Mouse (Mus musculus): ENCODE measurements around the gene Spns3.
"Not testable (repeated sequence)": the region's sequence is repeated elsewhere in the genome, so short reads cannot be mapped to it uniquely, and the experiment has no call there.

Gene Spns3

GRCm38 (mm10) chr11:72569671-72570318, 19.5 kb upstream of the Spns3 start:
- no peak for DNase-seq (ENCODE audit: low read depth, low spot score)
- Histone ChIP-seq H3K27me3 (ENCODE audit: control insufficient read depth, insufficient read depth, low read length, poor library complexity, severe bottlenecking) (no peaks in the 10 kb centered on the region), H3K36me3 (ENCODE audit: control insufficient read depth, insufficient read depth, low read length, poor library complexity, severe bottlenecking) (no peaks in the 10 kb centered on the region)

GRCm38 (mm10) chr11:72569051-72569450, 18.7 kb upstream of the Spns3 start:
- Histone ChIP-seq H3K27me3 (ENCODE audit: control insufficient read depth, insufficient read depth, low read length, poor library complexity, severe bottlenecking) (no peaks in the 10 kb centered on the region), H3K36me3 (ENCODE audit: control insufficient read depth, insufficient read depth, low read length, poor library complexity, severe bottlenecking) (no peaks in the 10 kb centered on the region)
- no peak for DNase-seq (ENCODE audit: low read depth, low spot score)

- Histone ChIP-seq H3K36me3 (ENCODE audit: control insufficient read depth, insufficient read depth, low read length, poor library complexity, severe bottlenecking) (no peaks in the 10 kb centered on the region), H3K27me3 (ENCODE audit: control insufficient read depth, insufficient read depth, low read length, poor library complexity, severe bottlenecking) (no peaks in the 10 kb centered on the region)
- DNase-seq (ENCODE audit: low read depth, low spot score), result no peak
Observed at GRCm38 (mm10) chr11:72566816-72567338, 16.6 kb upstream of the Spns3 start.

- no peak for DNase-seq (ENCODE audit: low read depth, low spot score)
- Histone ChIP-seq H3K36me3 (ENCODE audit: control insufficient read depth, insufficient read depth, low read length, poor library complexity, severe bottlenecking) (no peaks in the 10 kb centered on the region), H3K27me3 (ENCODE audit: control insufficient read depth, insufficient read depth, low read length, poor library complexity, severe bottlenecking) (no peaks in the 10 kb centered on the region)
Observed at GRCm38 (mm10) chr11:72566304-72566703, 16.0 kb upstream of the Spns3 start.

- DNase-seq (ENCODE audit: low read depth, low spot score), result peak; percentile 80
Observed at GRCm38 (mm10) chr11:72564232-72564807, 14.0 kb upstream of the Spns3 start.

GRCm38 (mm10) chr11:72560661-72561060, 10.4 kb upstream of the Spns3 start:
- Histone ChIP-seq H3K36me3 (ENCODE audit: control insufficient read depth, insufficient read depth, low read length, poor library complexity, severe bottlenecking) (no peaks in the 10 kb centered on the region), H3K27me3 (ENCODE audit: control insufficient read depth, insufficient read depth, low read length, poor library complexity, severe bottlenecking) (no peaks in the 10 kb centered on the region)
- peak; percentile 67 for DNase-seq (ENCODE audit: low read depth, low spot score)

More at GRCm38 (mm10) chr11:72564232-72564807, 14.0 kb upstream of the Spns3 start:
- H3K27me3 ChIP-seq (ENCODE audit: control insufficient read depth, insufficient read depth, low read length, poor library complexity, severe bottlenecking), result no peaks in the 10 kb centered on the region
- H3K36me3 ChIP-seq (ENCODE audit: control insufficient read depth, insufficient read depth, low read length, poor library complexity, severe bottlenecking), result no peaks in the 10 kb centered on the region

- Histone ChIP-seq H3K27me3 (ENCODE audit: control insufficient read depth, insufficient read depth, low read length, poor library complexity, severe bottlenecking) (no peaks in the 10 kb centered on the region), H3K36me3 (ENCODE audit: control insufficient read depth, insufficient read depth, low read length, poor library complexity, severe bottlenecking) (no peaks in the 10 kb centered on the region)
- no peak for DNase-seq (ENCODE audit: low read depth, low spot score)
Observed at GRCm38 (mm10) chr11:72558155-72558554, 7.8 kb upstream of the Spns3 start.

GRCm38 (mm10) chr11:72556953-72557352, 6.6 kb upstream of the Spns3 start:
- H3K36me3 ChIP-seq (ENCODE audit: control insufficient read depth, insufficient read depth, low read length, poor library complexity, severe bottlenecking), result no peaks in the 10 kb centered on the region
- H3K27me3 ChIP-seq (ENCODE audit: control insufficient read depth, insufficient read depth, low read length, poor library complexity, severe bottlenecking), result no peaks in the 10 kb centered on the region
- DNase-seq (ENCODE audit: low read depth, low spot score), result no peak

- DNase-seq (ENCODE audit: low read depth, low spot score), result no peak
- no peaks in the 10 kb centered on the region for H3K36me3 ChIP-seq (ENCODE audit: control insufficient read depth, insufficient read depth, low read length, poor library complexity, severe bottlenecking)
Observed at GRCm38 (mm10) chr11:72556470-72556869, 6.2 kb upstream of the Spns3 start.

GRCm38 (mm10) chr11:72551531-72552105, 1.3 kb upstream of the Spns3 start:
- no peaks in the 10 kb centered on the region for H3K36me3 ChIP-seq (ENCODE audit: control insufficient read depth, insufficient read depth, low read length, poor library complexity, severe bottlenecking)
- no peak for DNase-seq (ENCODE audit: low read depth, low spot score)
- no peaks in the 10 kb centered on the region for H3K27me3 ChIP-seq (ENCODE audit: control insufficient read depth, insufficient read depth, low read length, poor library complexity, severe bottlenecking)

More at GRCm38 (mm10) chr11:72556470-72556869, 6.2 kb upstream of the Spns3 start:
- no peaks in the 10 kb centered on the region for H3K27me3 ChIP-seq (ENCODE audit: control insufficient read depth, insufficient read depth, low read length, poor library complexity, severe bottlenecking)

- no peaks in the 10 kb centered on the region for H3K27me3 ChIP-seq (ENCODE audit: control insufficient read depth, insufficient read depth, low read length, poor library complexity, severe bottlenecking)
- DNase-seq (ENCODE audit: low read depth, low spot score), result peak; percentile 40
- no peaks in the 10 kb centered on the region; the same call in 1 of the 2 replicates for H3K36me3 ChIP-seq (ENCODE audit: control insufficient read depth, insufficient read depth, low read length, poor library complexity, severe bottlenecking)
Observed at GRCm38 (mm10) chr11:72547181-72547580, 3.1 kb downstream of the Spns3 start.

- DNase-seq (ENCODE audit: low read depth, low spot score), result no peak
- Histone ChIP-seq H3K36me3 (ENCODE audit: control insufficient read depth, insufficient read depth, low read length, poor library complexity, severe bottlenecking) (no peaks in the 10 kb centered on the region; the same call in 1 of the 2 replicates), H3K27me3 (ENCODE audit: control insufficient read depth, insufficient read depth, low read length, poor library complexity, severe bottlenecking) (no peaks in the 10 kb centered on the region)
Observed at GRCm38 (mm10) chr11:72544716-72545115, 5.6 kb downstream of the Spns3 start.

GRCm38 (mm10) chr11:72543692-72544091, 6.6 kb downstream of the Spns3 start:
- H3K36me3 ChIP-seq (ENCODE audit: control insufficient read depth, insufficient read depth, low read length, poor library complexity, severe bottlenecking); H3K27me3 ChIP-seq (ENCODE audit: control insufficient read depth, insufficient read depth, low read length, poor library complexity, severe bottlenecking); DNase-seq (ENCODE audit: low read depth, low spot score): not testable (repeated sequence)

GRCm38 (mm10) chr11:72542586-72542985, 7.7 kb downstream of the Spns3 start:
- Histone ChIP-seq H3K36me3 (ENCODE audit: control insufficient read depth, insufficient read depth, low read length, poor library complexity, severe bottlenecking) (no peaks in the 10 kb centered on the region; the same call in 1 of the 2 replicates), H3K27me3 (ENCODE audit: control insufficient read depth, insufficient read depth, low read length, poor library complexity, severe bottlenecking) (no peaks in the 10 kb centered on the region)
- no peak for DNase-seq (ENCODE audit: low read depth, low spot score)

GRCm38 (mm10) chr11:72541928-72542327, 8.4 kb downstream of the Spns3 start:
- Histone ChIP-seq H3K27me3 (ENCODE audit: control insufficient read depth, insufficient read depth, low read length, poor library complexity, severe bottlenecking) (no peaks in the 10 kb centered on the region), H3K36me3 (ENCODE audit: control insufficient read depth, insufficient read depth, low read length, poor library complexity, severe bottlenecking) (no peaks in the 10 kb centered on the region; the same call in 1 of the 2 replicates)
- no peak for DNase-seq (ENCODE audit: low read depth, low spot score)
